ENCODE assay signal across 17 mouse cellular contexts in genomic region chr2:27286971-27287710, GRCm38 (mm10). TPM values are rescaled to one million over a fixed set of nuclear protein-coding genes. Genes with fewer than 3 reads are reported as not detected.
A peak's percentile ranks its signal among the peaks of the same experiment; 100 is the strongest.
DNase-seq lines count a peak whose midpoint lies in the region; ATAC-seq lines count a peak whose summit lies in the region.
"Had no signal": no experiment of that assay in that cellular context is flagged by ENCODE, and none has a peak within 500 bp of the region (broad histone marks: within the 10 kb centered on the region; RNA-seq: fewer than 3 reads in every experiment).

No protein-coding gene starts in this region.

- DNase-seq in heart, adult 11 months: peak; percentile 84
- no peak for DNase-seq in heart, adult 18-20 months
- DNase-seq in 3T3-L1 (ENCODE audit: low read depth, low spot score) (peak; percentile 65), NIH3T3 (ENCODE audit: low read depth) (peak; percentile 70)
- peak; percentile 35 for DNase-seq in adrenal gland, postnatal 25 days
- DNase-seq in left cerebral cortex, adult 9 months (ENCODE audit: low spot score in 2 of 2): no peak
- no peak for DNase-seq in kidney, adult 11 months
- DNase-seq: B cell, adult 2 months; cerebellum, adult 9-10 months; gastrocnemius, postnatal 25 days; layer of hippocampus, adult 9-11 months; liver; liver, postnatal 0 days; thymus, adult 2 months; thymus, postnatal 4 days had no signal

- ATAC-seq in erythroblast, adult 5-6 weeks (replicated peaks; ENCODE audit: low FRiP score, poor library complexity, severe bottlenecking): no peak
- ATAC-seq: liver, postnatal 0 days; lung, postnatal 0 days had no signal

RNA-seq across cellular contexts. Expression of gene Sardh, which starts 39.0 kb away (rescaled TPM):
- total RNA-seq in heart, adult 18-20 months (2021): 1 to 10 TPM; 7.1 TPM
- 8.3 and 17.7 TPM in 2 replicates for total RNA-seq in adrenal gland, postnatal 25 days (2021)
- not detected in 2 replicates for total RNA-seq in erythroblast, adult 5-6 weeks (2015; ENCODE audit: low replicate concordance)
- 0.60 TPM in 1 of 2 replicates, not detected in the other for total RNA-seq in erythroblast, adult 5-6 weeks (2017; ENCODE audit: low replicate concordance)

Comparison
In these comparisons a context has a peak if more than half of its experiments do, and no peak if none do; other contexts are left out.
1. DNase-seq: peak in heart, adult 11 months (single experiment), 3T3-L1 (single experiment), NIH3T3 (single experiment) and adrenal gland, postnatal 25 days (single experiment); none in heart, adult 18-20 months (0 of 2), left cerebral cortex, adult 9 months (0 of 2) and kidney, adult 11 months (single experiment).